Mouse (Mus musculus) gastrocnemius, postnatal 14 days (tissue): ENCODE data around the gene Dcun1d3. TPM values are rescaled to one million over a fixed set of nuclear protein-coding genes. Genes with fewer than 3 reads are reported as not detected.

Source experiments
- DNase-seq: peaks from one replicate; pipeline ENCODE4 v3.0.0; 2021; ENCODE audit warnings: mixed read lengths
- intact Hi-C: fragments of 180-260 bp; cut with DNase I; formaldehyde crosslinking; loops from one replicate; pipeline ENCODE4 v1.15.1; 2025; ENCODE audit warnings: low total_unique reads
- total RNA-seq, 2 experiments: library from RNA; stranded (reverse); gene quantifications; 2 replicates each; pipeline ENCODE4 v1.2.3; 2021

Gene Dcun1d3
- total RNA-seq, 2 experiments from 2014 or later = 13.9 to 14.1 TPM

GRCm38 (mm10) chr7:119841820-119842449 lies 54.2 kb downstream of the Dcun1d3 start:
- intact Hi-C loops = no loop called here
- no peak for DNase-seq

GRCm38 (mm10) chr7:119835996-119836777 lies 59.9 kb downstream of the Dcun1d3 start:
- intact Hi-C loops = no loop called here
- DNase-seq = no peak

GRCm38 (mm10) chr7:119835371-119835770 lies 60.7 kb downstream of the Dcun1d3 start:
- intact Hi-C loops = no loop called here
- DNase-seq = no peak

- DNase-seq = no peak
- intact Hi-C loops = no loop called here
These were observed 87.4 kb downstream of the Dcun1d3 start for GRCm38 (mm10) chr7:119808723-119809122.

DNA sequence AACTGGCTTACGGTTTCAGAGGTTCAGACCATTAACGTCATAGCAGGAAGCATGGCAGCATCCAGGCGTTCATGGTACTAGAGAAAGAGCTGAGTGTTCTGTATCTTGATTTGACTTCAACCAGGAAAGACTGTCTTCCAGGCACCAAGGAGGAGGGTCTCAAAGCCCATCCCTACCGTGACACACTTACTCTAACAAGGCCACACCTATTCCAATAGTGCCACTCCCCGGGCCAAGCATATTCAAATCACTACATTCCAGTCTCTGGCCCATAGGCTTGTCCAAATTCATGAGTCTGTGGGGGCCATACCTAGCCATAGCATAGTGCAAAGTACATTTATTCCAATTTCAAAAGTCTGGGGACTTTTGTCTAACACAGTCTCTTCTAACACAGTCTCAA lies 88.7 kb downstream of the Dcun1d3 start:
- no peak for DNase-seq
- intact Hi-C loops = no loop called here

Other genes with a start within 250 kb of the Dcun1d3 start
- not detected for gene Acsm4, start 206.3 kb downstream of the Dcun1d3 start, total RNA-seq
- 10 to 100 TPM; 14.2 to 15.2 TPM for gene Thumpd1, start 175.5 kb downstream of the Dcun1d3 start, total RNA-seq
- gene Acsm3, start 135.4 kb downstream of the Dcun1d3 start, total RNA-seq = not detected
- gene Rexo5, start 102.3 kb downstream of the Dcun1d3 start, total RNA-seq = under 1 TPM; 0.49 to 0.62 TPM
- 1 to 10 TPM; 2.0 to 2.1 TPM for gene Eri2, start 102.2 kb downstream of the Dcun1d3 start, total RNA-seq
- 10 to 100 TPM; 10.4 to 11.1 TPM for gene Lyrm1, start 437 bp downstream of the Dcun1d3 start, total RNA-seq
- gene Dnah3, start 199.0 kb upstream of the Dcun1d3 start, total RNA-seq = not detected
- gene Tmem159, start 206.1 kb upstream of the Dcun1d3 start, total RNA-seq = 1 to 10 TPM; 8.1 to 8.2 TPM
- gene Zp2, start 249.0 kb upstream of the Dcun1d3 start, total RNA-seq = under 1 TPM; 0.51 to 0.84 TPM